Mouse (Mus musculus) spleen, embryonic (tissue): Measurements from ENCODE around the gene Dnmt3l.
"Not testable (repeated sequence)": the region's sequence is repeated elsewhere in the genome, so short reads cannot be mapped to it uniquely, and the experiment has no call there.

ENCODE experiments used
- CTCF ChIA-PET: fragments of 350-600 bp; sonication (Branson Sonifier 250); formaldehyde crosslinking; loops from one replicate; lab custom pipeline; 2022; lab: Charles Lee

The Dnmt3l gene

DNA sequence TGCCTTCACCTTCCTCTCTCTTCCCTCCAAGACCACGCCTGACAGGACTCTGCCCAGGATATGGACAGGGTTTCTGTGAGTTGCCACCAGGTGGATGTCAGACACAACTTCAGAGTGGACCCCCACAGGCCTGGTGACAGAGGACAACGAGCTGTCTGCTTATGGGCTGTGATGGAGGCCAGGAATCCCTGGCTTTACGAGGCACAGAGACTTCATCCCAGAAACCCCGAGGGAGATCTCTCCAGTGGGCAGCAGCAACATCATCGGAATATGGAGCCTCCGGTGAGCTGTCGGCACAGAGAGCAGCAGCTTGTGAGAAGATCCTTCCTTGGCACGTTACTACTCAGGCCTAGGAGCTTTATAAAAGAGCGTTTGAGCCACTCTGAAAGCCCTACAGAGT is 36.1 kb downstream of the Dnmt3l start:
- CTCF ChIA-PET: no interaction called here

DNA sequence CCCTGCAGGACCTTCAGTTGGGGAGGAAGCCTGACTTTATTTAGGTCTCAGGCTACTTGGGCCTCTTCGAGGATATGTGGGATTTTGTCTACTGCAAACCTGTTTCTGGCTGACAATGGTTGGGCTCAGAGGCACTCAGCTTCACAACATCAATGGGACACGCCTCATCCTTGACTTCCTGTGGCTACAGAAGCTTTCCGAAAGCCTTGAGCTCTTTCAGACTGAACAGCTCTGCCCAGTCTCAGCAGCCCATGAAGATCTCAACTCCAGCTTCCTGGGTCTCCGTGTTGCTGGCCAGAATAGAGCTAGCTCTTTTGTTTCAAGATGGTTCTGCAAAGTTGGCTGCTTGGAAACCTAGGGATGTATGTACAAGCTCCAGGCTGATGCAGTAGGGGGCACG is 36.5 kb downstream of the Dnmt3l start:
- CTCF ChIA-PET: no interaction called here

DNA sequence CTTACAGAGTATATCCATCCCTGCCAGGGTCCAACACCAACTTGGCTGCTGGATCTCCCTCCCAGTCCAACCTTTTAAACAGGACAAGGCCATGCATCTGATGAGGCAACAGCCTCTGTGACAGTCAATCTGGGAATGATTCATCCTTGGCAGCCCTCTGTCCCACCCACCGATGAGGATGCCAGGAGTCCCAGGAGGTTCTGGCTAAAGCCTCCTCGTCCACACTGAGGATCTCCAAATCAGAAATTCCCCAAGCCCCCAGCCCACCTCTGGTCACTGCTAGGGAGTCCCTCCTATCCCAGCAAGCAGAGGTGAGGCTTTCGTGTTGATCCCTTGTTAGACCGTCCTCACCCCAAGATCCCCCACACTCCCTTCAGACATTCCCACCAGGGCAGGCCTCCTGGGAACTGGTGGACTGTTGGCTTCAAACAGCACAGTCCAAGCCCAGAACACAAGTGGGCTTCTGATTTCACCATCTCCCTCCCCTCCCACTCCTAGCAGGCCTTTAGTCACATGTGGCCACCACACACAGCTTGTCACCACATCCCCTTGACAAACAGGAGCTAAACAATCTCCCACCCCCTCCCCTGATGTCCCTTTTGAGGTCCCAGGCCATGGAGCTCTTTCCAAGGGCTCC is 38.3 kb downstream of the Dnmt3l start:
- CTCF ChIA-PET: no interaction called here

DNA sequence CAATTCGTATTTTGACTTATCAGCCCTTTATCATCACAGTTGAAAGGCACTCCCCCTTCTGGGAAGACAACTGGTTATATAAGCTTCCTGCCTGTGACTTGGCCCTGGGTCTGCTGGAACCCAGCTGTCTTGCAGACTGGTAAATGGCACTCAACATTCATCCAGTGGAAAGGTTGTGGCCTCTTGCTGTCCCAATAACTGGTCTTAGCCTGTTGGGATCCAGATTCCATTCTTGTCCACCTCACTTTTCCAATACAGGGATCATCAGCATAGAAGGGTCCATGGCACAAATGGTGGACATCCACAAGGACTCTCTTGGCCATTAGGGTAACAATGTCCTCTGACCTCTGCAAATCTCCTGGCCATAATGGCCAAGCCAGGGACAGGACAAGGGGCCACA is 42.3 kb downstream of the Dnmt3l start:
- CTCF ChIA-PET: interaction anchor here (0.9 to 1.2 kb wide), 2 partner anchors 65 to 83 kb away, joined by 3 to 10 read pairs; no protein-coding TSS in a partner anchor

DNA sequence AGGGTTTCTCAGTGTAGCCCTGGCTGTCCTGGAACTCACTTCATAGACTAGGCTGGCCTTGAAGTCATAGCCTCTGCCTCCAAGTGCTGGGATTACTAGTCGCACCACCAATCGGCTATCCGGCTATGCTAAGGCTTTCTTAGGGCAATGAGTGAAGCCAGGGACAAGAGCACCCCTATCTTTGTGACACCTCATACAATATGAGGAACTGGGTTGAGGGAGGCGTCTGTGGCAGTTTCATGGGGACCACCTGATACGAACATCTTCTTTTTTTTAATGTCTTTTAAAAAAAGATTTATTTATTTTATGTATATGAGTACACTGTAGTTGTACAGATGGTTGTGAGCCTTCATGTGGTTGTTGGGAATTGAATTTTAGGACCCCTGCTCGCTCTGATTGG is 44.0 kb downstream of the Dnmt3l start:
- CTCF ChIA-PET: interaction anchor here (1.3 kb wide), 1 partner anchor 74 kb away, joined by 3 read pairs; no protein-coding TSS in a partner anchor

DNA sequence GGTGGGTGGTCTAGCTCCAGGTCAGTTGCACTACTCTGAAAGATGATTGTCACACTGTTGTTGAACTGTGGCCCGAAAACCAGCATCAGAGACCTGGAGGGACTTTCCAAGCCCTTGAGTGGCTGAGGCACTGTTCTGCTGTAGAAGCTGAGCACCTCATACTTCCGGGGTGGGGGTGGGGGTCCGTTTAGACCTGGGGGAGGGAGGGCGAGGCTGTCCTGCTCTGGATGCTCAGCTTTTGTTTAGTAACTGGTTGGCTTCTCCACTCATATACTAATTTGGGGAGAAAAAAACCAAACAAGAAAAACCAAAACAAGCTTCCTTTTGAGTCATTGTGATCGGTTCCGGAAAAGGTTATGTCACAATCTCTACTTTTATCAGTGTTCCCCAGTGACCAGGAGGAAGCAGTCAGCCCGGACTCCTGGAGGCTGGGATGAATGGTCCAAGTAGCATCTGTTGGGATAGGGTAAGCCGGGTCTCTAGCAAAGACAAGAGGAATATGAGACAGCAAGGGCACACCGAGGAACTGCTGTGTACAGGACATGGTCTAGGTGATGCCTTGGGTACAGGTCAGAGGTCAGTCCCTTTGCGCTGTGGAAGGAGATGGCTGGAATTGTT is 44.8 kb downstream of the Dnmt3l start:
- CTCF ChIA-PET: interaction anchor here (0.9 to 1.3 kb wide), 2 partner anchors 12 to 73 kb away, joined by 3 read pairs; no protein-coding TSS in a partner anchor

DNA sequence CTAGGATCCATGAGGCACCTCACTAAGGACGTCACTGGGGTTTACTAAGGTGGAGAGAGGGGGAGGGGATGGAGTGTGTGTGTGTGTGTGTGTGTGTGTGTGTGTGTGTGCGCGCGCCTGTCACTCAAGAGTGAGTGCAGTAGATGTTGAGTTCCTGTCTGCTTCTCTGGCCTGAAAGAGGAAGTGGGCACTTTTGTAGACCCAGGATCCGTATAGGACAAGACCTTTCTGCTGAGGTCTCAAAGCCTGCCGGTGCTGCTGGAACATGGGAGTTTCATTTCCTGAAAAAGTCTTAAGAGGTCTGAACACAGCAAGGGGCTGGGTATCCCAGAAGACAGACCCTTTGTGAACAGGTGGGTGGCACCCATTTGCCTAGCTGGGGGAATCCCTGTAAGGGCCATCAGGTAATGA is 45.4 kb downstream of the Dnmt3l start:
- CTCF ChIA-PET: interaction anchor here (0.6 to 1.3 kb wide), 3 partner anchors 13 to 72 kb away, joined by 3 to 4 read pairs (median 3); no protein-coding TSS in a partner anchor

DNA sequence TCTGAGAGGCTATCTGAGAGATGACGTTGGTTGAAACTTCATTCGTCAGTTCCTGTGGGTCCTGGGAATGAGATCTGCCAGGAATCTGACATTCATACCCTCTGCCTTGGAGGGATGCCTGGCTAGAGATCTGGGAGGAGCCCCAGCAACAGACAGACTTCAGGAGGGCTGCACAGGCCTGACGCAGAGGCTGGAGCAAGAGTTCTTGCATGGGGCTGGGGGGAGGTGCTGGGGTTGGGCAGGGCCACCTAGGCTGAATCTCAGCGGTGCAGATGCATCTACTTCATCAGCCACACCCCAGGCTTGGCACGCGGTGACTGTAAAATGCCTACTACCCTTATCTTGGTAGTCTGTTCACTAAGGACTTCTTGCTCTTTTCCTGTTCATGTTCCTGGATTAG is 48.5 kb downstream of the Dnmt3l start:
- CTCF ChIA-PET: no interaction called here

DNA sequence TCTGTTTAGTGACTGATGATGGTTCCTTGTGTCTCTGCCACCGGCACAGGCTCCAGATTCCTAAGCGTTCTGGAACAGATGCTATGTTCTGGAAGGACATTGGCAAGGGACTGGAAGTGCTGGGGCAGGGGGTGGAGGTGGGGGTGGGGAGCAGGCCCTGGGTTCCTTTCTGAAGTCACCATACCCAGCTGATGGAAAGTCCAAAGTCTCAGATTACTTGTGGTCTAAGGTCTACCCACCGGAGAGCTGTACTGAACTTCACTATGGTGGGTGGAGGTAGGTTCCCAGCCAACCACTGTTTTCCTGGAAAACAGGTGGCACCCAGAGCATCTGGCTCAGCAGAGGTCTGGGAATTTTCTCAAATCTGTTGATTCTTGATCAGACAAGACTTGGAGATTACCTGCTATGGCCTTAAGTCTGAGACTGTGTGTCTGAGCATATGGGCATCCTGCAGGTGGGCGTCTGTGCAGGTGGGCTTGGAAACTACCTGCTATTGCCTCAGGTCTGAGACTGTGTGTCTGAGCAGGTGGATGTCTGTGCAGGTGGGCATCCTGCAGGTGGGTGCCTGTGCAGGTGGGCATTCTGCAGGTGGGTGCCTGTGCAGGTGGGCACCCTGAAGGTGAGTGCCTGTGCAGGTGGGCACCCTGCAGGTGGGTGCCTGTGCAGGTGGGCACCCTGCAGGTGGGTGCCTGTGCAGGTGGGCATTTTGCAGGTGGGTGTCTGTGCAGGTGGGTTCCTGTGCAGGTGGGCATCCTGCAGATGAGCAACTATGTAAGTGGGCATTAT is 49.2 kb downstream of the Dnmt3l start:
- CTCF ChIA-PET: no interaction called here

DNA sequence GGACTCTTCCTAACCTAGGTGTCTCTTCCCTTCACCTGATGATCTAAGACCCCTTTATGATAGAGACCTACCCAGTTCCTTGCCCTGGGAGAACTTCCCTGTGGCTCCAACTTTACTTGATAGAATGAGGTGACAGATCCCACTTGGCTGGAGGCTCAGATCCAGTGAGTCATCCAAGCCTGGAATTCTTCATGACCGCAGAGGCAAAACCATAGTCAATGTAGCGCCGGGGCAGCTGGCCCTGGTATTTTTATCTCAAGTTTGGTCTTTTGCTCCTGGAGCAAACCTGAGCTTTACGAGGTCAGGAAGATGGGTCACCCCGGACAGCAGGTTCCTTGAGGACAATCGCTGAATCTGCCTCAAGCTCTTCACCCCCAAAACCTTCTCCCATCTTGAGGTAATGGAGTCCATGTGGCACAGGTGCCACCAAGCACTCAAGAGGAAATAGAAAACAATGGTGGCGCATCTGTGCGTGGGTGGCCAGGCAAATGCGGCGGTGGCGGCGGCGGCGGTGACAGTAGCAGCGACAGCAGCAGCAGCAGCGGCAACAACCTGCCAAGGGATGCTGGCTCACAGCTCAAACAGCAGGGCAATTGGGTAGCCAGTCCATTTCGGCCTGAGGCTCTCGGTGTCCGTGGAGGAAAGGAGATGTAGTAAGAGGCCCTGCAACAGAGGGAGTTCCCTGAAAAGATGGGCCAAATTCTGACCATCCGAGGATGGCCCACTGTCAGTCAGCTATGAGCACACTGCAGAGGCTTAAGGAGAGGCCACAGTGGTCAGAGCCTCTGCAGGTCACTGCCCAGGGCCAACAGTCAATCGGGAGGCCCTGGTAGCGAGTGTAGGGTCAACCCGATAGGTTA is 50.3 kb downstream of the Dnmt3l start:
- CTCF ChIA-PET: interaction anchor here (0.5 to 1.2 kb wide), 2 partner anchors 16 to 56 kb away, joined by 3 to 5 read pairs; no protein-coding TSS in a partner anchor

DNA sequence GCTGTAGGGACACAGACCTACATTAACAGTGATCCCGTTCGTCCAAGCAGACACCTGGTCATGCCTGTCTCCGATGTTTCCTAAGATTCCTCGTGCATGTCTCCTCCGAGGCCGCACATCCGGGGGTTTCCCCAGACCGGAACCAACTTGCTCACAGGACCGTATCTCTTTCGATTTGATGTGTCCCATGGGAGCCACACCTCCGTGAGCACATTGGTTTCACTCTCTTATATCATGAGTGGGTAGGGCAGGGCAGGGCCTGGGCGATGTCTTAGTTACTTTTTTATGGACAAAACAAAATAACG is 50.9 kb downstream of the Dnmt3l start:
- CTCF ChIA-PET: interaction anchor here (0.5 to 1.2 kb wide), 3 partner anchors 16 to 370 kb away, joined by 3 to 5 read pairs (median 3); no protein-coding TSS in a partner anchor

DNA sequence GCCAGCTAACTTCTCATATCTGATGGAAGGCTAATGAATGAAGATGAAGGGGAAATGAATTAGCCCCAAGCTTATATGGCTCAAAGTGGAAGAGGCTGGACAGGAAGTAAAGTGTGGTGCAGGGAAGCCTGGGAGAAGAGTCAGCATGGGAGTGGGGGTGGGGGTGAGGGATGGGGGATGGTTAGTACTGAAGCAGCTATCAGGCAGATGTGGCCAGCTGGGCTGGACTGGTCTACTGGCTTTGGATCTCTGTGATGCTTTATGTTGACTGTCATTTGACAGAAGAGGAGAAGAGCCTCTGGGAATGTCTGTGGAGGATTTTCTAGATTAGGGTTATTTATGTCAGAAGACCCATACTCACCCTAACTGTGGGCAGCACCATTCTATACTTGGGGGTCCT is 53.5 kb downstream of the Dnmt3l start:
- CTCF ChIA-PET: no interaction called here

DNA sequence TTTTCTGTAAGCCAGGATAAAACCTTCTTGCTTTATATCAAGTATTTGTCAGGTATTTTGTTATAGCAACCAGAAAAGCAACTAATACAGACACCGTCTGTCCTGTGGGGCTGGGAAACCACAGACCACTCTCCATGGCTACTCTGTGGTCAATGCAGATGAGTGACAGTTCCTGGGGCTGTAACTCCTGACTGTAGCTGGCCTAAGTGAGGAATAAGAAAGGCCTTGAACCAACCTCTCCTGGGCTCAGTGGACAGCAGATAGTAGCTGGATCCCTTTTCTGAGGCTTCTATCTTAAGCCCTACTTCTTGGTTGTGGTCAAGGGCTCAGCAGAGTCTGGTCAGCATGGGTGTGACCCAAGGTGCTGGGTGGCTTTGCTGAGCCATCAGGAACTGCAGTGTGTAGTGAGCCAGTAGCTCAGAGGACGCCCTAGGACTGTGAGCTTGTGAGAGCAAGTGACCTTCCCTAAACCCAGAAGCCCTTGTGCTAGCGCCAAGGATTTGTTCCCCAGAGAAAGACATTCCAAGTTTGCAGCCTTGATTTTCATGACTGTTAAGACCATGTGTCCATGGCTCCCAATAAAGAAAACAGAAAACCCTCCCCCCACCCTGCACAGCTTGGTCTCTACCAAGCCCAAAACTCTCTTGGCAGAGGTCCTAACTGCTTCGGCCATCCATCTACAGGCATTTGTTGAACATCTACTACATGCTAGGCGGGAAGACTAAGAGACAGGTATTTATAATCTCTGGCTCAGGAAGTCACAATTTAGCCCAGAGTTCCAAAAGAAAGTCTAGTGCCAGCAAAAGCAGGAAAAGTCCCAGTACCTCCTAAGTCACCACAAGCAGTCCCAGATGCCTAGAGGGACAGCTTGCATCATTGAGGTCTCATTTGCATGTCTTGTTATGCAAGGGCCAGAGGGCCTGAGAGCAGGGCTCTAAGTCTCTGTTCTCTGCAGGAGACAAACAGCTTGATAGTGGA is 54.5 kb downstream of the Dnmt3l start:
- CTCF ChIA-PET: no interaction called here

DNA sequence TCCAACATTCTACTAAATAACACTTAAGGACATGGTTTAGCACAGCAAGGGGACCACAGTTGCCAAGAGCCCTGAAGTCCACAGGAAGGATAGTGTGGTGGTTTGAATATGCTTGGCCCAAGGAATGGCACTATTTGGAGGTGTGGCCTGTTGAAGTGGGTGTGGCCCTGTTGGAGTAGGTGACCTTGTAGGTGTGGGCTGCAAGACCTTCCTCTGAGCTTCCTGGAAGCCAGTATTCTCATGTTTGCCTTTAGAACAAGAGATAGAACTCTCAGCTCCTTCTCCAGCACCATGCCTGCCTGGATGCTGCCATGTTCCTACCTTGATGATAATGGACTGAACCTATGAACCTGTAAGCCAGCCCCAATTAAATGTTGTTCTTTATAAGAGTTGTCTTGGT is 58.1 kb downstream of the Dnmt3l start:
- CTCF ChIA-PET: not testable (repeated sequence)

DNA sequence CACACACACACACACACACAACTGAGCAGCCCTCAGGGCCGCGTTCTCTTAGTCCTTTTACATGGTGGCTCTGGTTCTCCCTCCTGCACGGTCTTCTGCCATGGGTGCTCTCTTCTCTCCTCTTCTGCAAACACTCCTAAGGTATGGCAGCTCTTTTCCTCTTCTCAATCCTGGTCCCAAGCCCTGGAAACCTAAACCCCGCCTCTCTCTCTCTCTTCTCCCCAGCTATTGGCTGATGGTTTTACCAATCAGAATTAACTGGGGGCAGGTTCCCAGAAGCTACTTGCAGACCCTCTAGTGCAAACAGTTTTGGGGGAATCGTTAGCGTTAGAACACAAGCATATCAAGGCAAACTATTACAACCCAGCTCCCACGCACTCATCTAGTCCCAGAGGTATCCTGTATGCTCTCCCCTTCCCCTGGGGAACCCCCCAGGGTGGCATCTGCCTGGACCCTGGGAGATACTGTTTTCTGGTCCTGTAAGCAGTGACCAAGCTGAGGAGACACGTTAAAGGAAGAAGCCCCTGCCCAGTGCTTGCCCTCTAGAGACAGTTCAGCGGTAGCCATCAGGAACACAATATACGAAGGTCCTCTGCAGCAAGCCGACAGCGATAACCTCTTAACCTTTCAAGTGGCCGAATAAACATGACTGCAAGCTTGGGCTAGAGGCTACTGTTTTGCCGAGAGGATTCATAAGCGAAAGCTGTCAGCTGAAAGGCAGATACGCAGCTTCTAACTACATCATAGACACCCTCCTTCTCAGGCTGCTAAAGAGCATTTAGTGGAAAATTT is 59.4 kb downstream of the Dnmt3l start:
- CTCF ChIA-PET: no interaction called here

DNA sequence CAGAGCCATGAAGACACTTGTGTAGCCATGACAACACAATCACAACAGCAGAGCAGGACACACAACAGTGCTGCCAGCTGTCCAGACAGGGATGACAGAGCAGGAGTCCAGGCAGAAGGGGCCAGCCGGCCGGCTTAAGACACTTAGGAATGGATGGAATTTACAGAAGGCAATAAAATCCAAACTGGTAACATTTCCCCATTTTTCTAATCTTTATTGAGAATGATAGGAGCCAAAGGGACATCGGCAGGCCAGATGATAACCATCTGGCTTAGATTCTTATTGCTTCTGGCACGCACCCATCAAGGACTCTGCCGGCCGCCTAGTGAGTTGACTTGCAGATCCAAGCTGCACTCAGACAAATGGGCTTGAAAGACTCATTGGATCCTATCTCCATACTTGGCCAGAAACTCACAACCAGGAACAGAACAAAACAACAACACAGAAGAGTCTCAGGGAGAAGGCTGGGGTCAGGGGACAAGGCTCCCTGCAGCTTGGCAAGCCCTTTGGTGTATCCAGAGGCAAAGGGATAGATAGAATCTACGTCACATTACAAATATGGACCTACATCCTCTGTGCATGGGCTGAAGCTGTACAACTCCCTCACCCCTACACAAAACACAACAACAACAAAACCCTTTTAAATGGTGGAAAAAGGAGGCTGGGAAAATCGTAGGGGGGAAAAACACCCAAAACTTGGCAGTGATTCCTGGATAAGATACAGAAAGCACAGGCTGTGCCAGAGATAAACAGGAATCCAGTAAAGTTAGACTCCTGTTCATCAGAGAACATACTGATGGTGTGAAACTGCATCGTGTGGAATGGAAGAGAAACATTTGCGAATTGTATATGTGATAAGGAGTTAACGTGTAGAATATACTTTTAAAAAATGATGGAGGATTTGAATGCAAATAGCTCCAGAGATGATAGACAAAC is 63.1 kb downstream of the Dnmt3l start:
- CTCF ChIA-PET: interaction anchor here (0.7 kb wide), 1 partner anchor 326 kb away, joined by 3 read pairs; no protein-coding TSS in a partner anchor

DNA sequence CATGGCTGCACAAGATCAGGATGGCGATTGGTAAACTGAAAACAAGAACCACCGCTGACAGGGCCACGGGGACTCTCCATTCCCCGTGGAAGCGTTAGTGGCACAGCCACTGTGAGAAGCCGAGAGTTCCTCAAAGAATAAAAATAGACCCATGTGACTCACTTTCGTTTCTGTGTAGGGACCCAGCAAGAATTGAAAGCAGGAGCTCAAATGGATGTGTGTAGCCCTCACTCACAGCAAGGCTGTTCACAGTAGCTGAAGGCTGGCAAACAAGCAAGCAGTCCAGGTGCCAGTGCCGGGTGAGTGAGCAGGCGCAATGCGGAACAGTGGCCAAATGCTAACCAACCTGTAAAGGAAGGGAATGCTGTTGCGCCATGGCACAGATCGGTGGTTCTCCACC is 63.8 kb downstream of the Dnmt3l start:
- CTCF ChIA-PET: interaction anchor here (0.5 to 0.6 kb wide), 2 partner anchors 51 to 392 kb away, joined by 5 to 15 read pairs; no protein-coding TSS in a partner anchor
